Mouse (Mus musculus) limb, embryonic 13.5 days (tissue): ENCODE data around the gene Rtbdn. TPM values are rescaled to one million over a fixed set of nuclear protein-coding genes. Genes with fewer than 3 reads are reported as not detected.
A peak's percentile ranks its signal among the peaks of the same experiment; 100 is the strongest.

Source experiments
- ATAC-seq: fragments of 200-750 bp; cut with Nextera tagmentation; 2 replicates; pipeline ENCODE4 v1.8.0; 2017; ENCODE audit warnings: low read depth, moderate number of reproducible peaks, moderate TSS enrichment; ENCODE audit not compliant: low FRiP score
- H3K27ac ChIP-seq: fragments of 300-500 bp; sonication (generic); 2 replicates; pipeline ENCODE4 v1.5.1; 2015; ENCODE audit warnings: inconsistent platforms, mild to moderate bottlenecking, moderate library complexity
- H3K27me3 ChIP-seq: fragments of 300-500 bp; sonication (generic); 2 replicates; pipeline ENCODE4 v1.6.1; 2015; ENCODE audit warnings: mild to moderate bottlenecking, inconsistent platforms
- H3K36me3 ChIP-seq: fragments of 300-500 bp; sonication (generic); 2 replicates; pipeline ENCODE4 v1.6.1; 2015; ENCODE audit warnings: inconsistent platforms, mild to moderate bottlenecking, moderate library complexity
- H3K4me1 ChIP-seq: fragments of 300-500 bp; sonication (generic); 2 replicates; pipeline ENCODE4 v1.6.1; 2015; ENCODE audit warnings: inconsistent platforms
- H3K4me2 ChIP-seq: fragments of 300-500 bp; sonication (generic); replicated peaks from 2 replicates; pipeline ENCODE4 v1.6.1; 2015; ENCODE audit warnings: inconsistent platforms, mild to moderate bottlenecking, moderate library complexity
- H3K4me3 ChIP-seq: fragments of 300-500 bp; sonication (generic); 2 replicates; pipeline ENCODE4 v1.5.1; 2015; ENCODE audit warnings: moderate library complexity, mild to moderate bottlenecking, inconsistent platforms
- H3K9ac ChIP-seq: fragments of 300-500 bp; sonication (generic); 2 replicates; pipeline ENCODE4 v1.6.1; 2015; ENCODE audit warnings: mild to moderate bottlenecking, inconsistent platforms
- H3K9me3 ChIP-seq: fragments of 300-500 bp; sonication (generic); 2 replicates; pipeline ENCODE4 v1.6.1; 2016; ENCODE audit warnings: inconsistent platforms
- WGBS: fragments of 180-500 bp; shearing (Covaris S2); methylation state at CpG from one replicate; pipeline ENCODE4 v1.1.7; 2015; 5-methylcytosine and 5-hydroxymethylcytosine counted together
- polyA plus RNA-seq: library from polyadenylated mRNA; unstranded; fragments of >200 nt; fragmentation: Nextera tagmentation; extraction: Ambion mirVana; gene quantifications from 2 replicates; pipeline ENCODE4 v1.2.1, GENCODE M21; 2015

The Rtbdn gene
- polyA plus RNA-seq, 1 experiment from 2014 or later, result 0.47 TPM

- H3K4me1 ChIP-seq, result peaks cover 68% of the 10 kb centered on the region
- peaks cover 27% of the 10 kb centered on the region for H3K27me3 ChIP-seq
- 3% methylated on average over 25 of the region's 25 CpGs for WGBS
Observed at GRCm38 (mm10) chr8:84976763-84977434, 30.1 kb downstream of the Rtbdn start.

DNA sequence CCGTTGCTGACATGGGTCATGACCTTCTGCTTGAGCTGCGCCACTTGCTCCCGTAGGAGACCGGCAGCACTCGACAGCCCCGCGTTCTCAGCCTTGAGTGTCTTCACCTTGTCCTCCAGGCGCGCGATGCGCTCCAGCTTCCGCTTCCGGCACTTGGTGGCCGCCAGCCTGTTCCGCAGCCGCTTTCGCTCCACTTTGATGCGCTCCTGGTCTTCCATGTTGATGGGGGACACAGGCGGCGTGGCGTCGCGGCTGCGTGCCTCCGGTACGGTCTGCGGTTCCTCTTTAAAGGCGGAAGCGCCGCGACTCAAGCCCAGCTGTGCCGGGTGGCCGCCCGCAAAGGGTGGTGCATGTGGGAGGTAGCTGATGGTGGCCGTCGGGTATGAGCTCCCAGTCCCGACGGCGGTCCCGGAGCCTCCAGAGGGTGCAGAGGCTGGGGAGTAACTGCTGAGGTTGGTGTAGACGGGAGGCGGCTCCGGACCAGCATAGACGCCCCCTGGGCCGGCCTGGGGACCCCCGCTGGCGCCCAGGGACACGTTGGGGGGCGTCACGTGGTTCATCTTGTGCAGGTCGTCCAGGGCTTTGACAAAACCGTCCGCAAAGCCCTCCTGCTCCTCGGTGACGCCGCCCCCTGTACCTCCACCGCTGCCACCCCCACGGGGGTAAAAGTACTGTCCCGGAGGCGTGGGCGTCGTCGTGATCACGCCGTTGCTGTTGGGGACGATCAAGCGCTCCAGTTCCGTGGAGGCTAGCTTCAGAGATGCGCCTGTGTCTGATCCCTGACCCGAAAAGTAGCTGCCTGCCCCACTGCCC is 30.9 kb downstream of the Rtbdn start:
- Histone ChIP-seq H3K9ac (peak overlapping the region; percentile 71), H3K27me3 (peaks cover 27% of the 10 kb centered on the region), H3K4me2 (peak overlapping the region; percentile 98), H3K4me1 (peaks cover 74% of the 10 kb centered on the region), H3K27ac (peak overlapping the region; percentile 48; the same call in 1 of the 2 replicates), H3K4me3 (peak overlapping the region; percentile 59), H3K36me3 (peaks cover 21% of the 10 kb centered on the region), H3K9me3 (no peaks in the 10 kb centered on the region)
- WGBS, result under 1% methylated on average over 68 of the region's 70 CpGs
- ATAC-seq, result no peak

More at GRCm38 (mm10) chr8:84976763-84977434, 30.1 kb downstream of the Rtbdn start:
- no peaks in the 10 kb centered on the region for H3K9me3 ChIP-seq
- H3K36me3 ChIP-seq, result peaks cover 28% of the 10 kb centered on the region
- H3K4me2 ChIP-seq, result peak overlapping the region; percentile 98
- no peak overlapping the region for H3K27ac ChIP-seq
- H3K4me3 ChIP-seq, result peak overlapping the region; percentile 59
- H3K9ac ChIP-seq, result peak overlapping the region; percentile 71
- no peak for ATAC-seq

- peaks cover 27% of the 10 kb centered on the region for H3K27me3 ChIP-seq
- H3K27ac ChIP-seq, result peak within 1 kb of the TSS; percentile 48; the same call in 1 of the 2 replicates
- H3K4me1 ChIP-seq, result peaks cover 74% of the 10 kb centered on the region
- H3K9me3 ChIP-seq, result no peaks in the 10 kb centered on the region
- ATAC-seq, result peak; percentile 58
- peak within 1 kb of the TSS; percentile 98 for H3K4me2 ChIP-seq
- peak within 1 kb of the TSS; percentile 71 for H3K9ac ChIP-seq
- WGBS, result under 1% methylated on average over 63 of the region's 63 CpGs
- peaks cover 13% of the 10 kb centered on the region for H3K36me3 ChIP-seq
- H3K4me3 ChIP-seq, result peak within 1 kb of the TSS; percentile 59
Observed at GRCm38 (mm10) chr8:84978248-84978940, 31.6 kb downstream of the Rtbdn start, which contains the start of gene Junb. Gene Junb, minus strand, starts transcription at chr8:84978718.

DNA sequence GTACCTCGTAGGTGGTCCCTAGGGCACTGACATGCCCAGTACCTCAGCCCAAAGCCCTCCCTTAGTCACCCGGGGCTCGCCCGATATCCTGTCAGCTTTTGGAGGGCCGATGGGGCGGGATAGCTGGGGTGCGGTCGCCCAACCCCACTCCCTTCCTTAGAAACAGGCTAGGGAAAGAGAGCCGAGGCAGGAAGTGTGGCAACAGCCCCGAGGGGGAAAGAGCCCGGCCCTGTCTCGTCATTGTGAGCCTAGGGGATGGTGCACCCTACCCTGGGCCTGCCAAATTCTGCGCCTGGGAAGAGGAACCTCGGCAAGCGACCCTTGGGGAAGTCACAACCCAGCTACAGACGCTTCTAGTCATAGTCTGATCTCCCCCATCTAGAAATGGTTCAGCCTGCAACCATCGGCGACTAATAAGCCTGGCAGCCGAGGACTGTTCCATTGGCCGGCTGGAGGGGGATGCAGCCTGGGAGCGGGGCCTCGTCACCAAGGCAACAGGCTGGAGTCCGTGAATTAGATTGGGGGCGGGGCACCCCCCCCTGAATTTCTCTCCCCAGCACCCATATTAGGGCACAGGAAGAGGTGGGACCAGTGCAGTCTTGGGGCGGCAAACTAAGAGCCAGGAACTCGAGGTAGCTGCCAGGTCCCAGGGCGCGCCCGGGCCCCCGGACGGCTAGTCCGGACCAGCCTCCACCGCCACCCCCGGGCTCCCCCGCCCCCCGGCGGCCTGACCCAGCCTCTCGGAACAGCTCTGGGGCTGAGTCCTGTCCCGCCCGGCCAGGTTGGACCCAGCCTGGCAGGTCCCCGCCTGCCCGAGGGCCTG is 33.0 kb downstream of the Rtbdn start:
- Histone ChIP-seq H3K4me3 (peak overlapping the region; percentile 59), H3K27me3 (peaks cover 27% of the 10 kb centered on the region), H3K4me2 (peak overlapping the region; percentile 98), H3K36me3 (peaks cover 1% of the 10 kb centered on the region; the same call in 1 of the 2 replicates), H3K27ac (no peak overlapping the region; the same call in 1 of the 2 replicates), H3K4me1 (peaks cover 79% of the 10 kb centered on the region), H3K9me3 (no peaks in the 10 kb centered on the region), H3K9ac (peak overlapping the region; percentile 57)
- peak; percentile 48 for ATAC-seq
- 4% methylated on average over 42 of the region's 42 CpGs for WGBS

DNA sequence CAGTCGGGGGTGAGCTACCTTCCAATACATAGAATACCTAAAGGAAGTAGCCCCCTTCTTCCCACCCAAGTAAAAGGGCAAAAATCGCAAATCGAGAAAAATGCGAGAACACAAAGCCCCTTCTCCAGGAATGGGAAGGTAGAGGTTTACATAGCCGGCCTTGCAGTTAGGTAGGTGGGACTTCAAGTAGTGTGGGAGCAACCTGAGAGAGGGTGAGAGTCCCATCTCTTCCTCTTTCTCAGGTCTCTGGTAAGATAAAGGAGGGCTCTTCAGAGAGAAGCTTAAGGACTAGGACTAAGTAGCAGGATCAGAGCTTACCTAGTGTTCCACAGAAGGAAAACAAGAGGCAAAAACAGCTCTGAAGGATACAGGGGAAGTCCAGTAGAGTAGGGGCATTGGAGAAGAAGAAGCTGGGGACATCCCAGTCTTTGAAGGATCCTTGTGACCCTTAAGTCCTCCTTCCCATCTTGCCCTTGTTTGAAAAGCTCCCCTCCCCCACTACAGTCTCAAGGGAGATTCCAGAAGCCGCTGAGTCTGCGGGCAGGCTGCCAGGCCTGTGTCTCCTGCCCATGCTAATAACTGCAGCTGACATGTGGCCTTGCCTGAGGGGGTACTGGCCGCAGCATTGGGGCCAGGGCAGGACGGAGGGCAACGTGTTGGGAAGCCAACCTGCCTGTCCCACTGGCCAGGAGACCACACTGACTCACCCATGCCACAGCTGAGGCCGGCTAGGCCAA is 34.0 kb downstream of the Rtbdn start:
- Histone ChIP-seq H3K4me1 (peaks cover 80% of the 10 kb centered on the region), H3K9me3 (no peaks in the 10 kb centered on the region), H3K9ac (no peak overlapping the region), H3K4me3 (peak overlapping the region; percentile 59; the same call in 1 of the 2 replicates), H3K36me3 (no peaks in the 10 kb centered on the region), H3K4me2 (peak overlapping the region; percentile 98), H3K27me3 (peaks cover 27% of the 10 kb centered on the region), H3K27ac (peak overlapping the region; percentile 48)
- WGBS, result 28% methylated on average over 11 of the region's 11 CpGs
- no peak for ATAC-seq

- Histone ChIP-seq H3K27me3 (peaks cover 32% of the 10 kb centered on the region), H3K4me3 (no peak overlapping the region), H3K36me3 (no peaks in the 10 kb centered on the region), H3K4me2 (peak overlapping the region; percentile 10; the same call in 1 of the 2 replicates), H3K9me3 (no peaks in the 10 kb centered on the region), H3K4me1 (peaks cover 76% of the 10 kb centered on the region), H3K27ac (no peak overlapping the region), H3K9ac (no peak overlapping the region)
- ATAC-seq, result no peak
- 79% methylated on average over 15 of the region's 15 CpGs for WGBS
Observed at GRCm38 (mm10) chr8:84981644-84982498, 35.1 kb downstream of the Rtbdn start.

DNA sequence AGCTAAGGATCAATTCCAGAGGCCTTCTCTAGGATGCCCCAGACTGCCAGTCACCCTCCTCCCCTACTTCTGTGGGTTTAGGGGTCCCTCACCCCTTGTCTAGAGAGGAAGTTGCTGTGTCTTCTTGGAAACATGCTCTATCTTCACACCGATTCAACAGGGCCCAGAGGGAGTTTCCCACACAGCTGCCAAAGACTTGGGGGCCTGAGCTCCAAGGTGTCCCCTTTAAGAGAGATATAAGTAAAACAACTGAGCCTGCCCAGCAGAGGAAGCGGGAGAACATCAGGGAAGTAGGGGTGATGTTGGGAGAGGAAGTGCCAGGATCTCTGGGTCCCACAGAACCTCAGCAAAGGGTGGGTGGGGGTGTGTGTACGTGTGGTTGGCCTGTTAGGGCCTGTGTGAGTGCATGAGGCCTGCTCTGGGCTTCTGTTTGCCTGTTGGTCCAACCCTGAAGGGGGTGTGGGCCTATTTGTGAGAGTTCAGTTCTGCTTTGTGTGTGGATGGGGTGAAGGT is 35.8 kb downstream of the Rtbdn start:
- no peak for ATAC-seq
- peak overlapping the region; percentile 10; the same call in 1 of the 2 replicates for H3K4me2 ChIP-seq
- no peaks in the 10 kb centered on the region for H3K9me3 ChIP-seq
- no peaks in the 10 kb centered on the region for H3K36me3 ChIP-seq
- no peak overlapping the region for H3K4me3 ChIP-seq
- H3K27ac ChIP-seq, result no peak overlapping the region
- H3K9ac ChIP-seq, result no peak overlapping the region
- peaks cover 29% of the 10 kb centered on the region for H3K27me3 ChIP-seq
- 70% methylated on average over 3 of the region's 3 CpGs for WGBS
- H3K4me1 ChIP-seq, result peaks cover 69% of the 10 kb centered on the region

DNA sequence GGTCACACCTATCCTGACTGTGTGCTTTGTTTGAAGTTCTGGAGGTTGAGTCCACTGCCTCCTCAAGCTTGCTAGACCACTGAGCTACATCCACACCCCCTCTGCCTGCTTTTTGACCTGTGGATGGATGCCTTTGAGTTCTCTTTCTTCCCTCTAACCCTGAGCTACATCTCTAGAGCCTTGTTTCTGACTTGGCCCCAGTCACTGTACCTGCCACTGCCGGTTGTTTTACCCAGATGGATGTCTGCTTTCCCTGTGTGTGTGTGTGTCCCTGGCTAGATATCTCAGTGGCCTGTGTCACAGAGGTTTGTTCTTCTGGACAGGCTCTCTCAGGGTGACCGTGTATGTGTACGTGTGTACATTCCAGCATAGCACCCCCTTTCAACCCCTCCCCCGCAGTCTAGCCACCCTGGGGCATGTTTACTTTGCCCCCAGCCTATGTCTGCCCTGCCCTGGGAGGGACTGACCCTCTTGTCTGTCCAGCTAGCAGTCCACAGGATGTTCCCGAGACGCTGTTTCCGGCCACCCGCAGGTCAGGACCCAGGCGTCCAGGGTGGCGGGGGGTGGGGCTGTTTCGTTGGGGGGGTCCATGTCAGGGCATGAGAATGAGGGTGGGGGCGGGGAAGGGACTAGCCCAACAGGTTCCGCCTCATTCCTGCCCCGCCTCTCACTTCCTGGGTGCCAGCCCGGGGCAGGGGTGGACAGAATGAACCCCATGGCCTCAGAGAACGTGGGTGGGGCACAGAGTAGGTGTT is 37.7 kb downstream of the Rtbdn start:
- Histone ChIP-seq H3K27me3 (peaks cover 16% of the 10 kb centered on the region), H3K9me3 (no peaks in the 10 kb centered on the region), H3K9ac (peak overlapping the region; percentile 66), H3K27ac (no peak overlapping the region; the same call in 1 of the 2 replicates), H3K4me2 (peak overlapping the region; percentile 94), H3K36me3 (no peaks in the 10 kb centered on the region), H3K4me1 (peaks cover 56% of the 10 kb centered on the region), H3K4me3 (peak overlapping the region; percentile 50; the same call in 1 of the 2 replicates)
- WGBS, result 9% methylated on average over 16 of the region's 16 CpGs
- no peak for ATAC-seq

DNA sequence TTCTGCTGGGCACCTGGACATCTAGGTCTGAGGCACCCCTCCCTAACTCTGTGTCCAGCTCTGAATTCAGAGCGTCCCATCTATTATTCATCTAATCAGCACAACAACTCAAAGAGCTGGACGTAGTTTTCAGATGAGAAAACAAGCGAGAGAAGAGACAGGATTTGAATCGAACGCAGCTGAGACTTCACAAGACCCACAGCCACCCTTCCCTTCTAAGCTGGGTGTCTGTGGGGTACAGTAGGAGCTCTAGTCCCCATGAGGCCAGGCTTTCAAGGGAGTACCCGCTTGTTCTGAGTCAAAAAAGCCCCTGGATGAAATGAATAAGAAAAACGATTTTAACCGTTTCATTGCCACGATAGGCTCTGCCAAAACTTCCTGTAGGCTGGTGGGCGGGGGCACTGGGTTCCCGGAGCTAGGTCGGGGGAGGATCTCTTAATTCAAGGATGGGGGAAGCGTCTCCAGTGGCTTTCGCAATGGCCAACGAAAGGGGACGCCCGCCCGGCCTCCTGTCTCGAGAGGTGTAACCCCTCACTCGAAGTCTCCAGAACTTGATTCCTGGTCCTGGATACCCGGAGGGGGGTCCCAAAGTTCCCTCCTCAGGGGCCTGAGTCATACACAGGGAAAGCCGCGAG is 38.4 kb downstream of the Rtbdn start:
- peak overlapping the region; percentile 29; the same call in 1 of the 2 replicates for H3K27ac ChIP-seq
- H3K27me3 ChIP-seq, result peaks cover 16% of the 10 kb centered on the region
- WGBS, result 2% methylated on average over 23 of the region's 23 CpGs
- H3K4me2 ChIP-seq, result peak overlapping the region; percentile 94
- no peak for ATAC-seq
- peak overlapping the region; percentile 66 for H3K9ac ChIP-seq
- H3K4me1 ChIP-seq, result peaks cover 52% of the 10 kb centered on the region
- H3K4me3 ChIP-seq, result peak overlapping the region; percentile 50
- H3K36me3 ChIP-seq, result no peaks in the 10 kb centered on the region
- H3K9me3 ChIP-seq, result no peaks in the 10 kb centered on the region
